ENCODE assay signal across 9 mouse cellular contexts in genomic region chr2:72149059-72149458, GRCm38 (mm10).
DNase-seq lines count a peak whose midpoint lies in the region; ATAC-seq and TF ChIP-seq lines count a peak whose summit lies in the region.
"Had no signal": no experiment of that assay in that cellular context is flagged by ENCODE, and none has a peak within 500 bp of the region (broad histone marks: within the 10 kb centered on the region; RNA-seq: fewer than 3 reads in every experiment).

No protein-coding gene starts in this region.

- H3K4me3 ChIP-seq in intestine, postnatal 0 days (ENCODE audit: low read depth, low read length) = no peak overlapping the region
- no peak overlapping the region for H3K4me3 ChIP-seq in intestine, embryonic 15.5 days (replicated peaks)
- H3K4me3 ChIP-seq: embryonic facial prominence, embryonic 12.5 days had no signal

- DNase-seq in ES-CJ7 (ENCODE audit: low read depth, low spot score) = peak; percentile 24
- peak; percentile 69 to 86 for DNase-seq in adrenal gland, postnatal 36 days
- DNase-seq in gastrocnemius, adult 8-10 months (ENCODE audit: low spot score in 2 of 2) = peak; percentile 9 to 26
- DNase-seq in layer of hippocampus, postnatal 25 days (ENCODE audit: extremely low spot score in 1 of 2, low spot score in 1 of 2) = peak; percentile 44 to 91
- DNase-seq in retina, adult 2 months (ENCODE audit: low read depth, low spot score) = peak; percentile 22

- ATAC-seq in intestine, postnatal 0 days = no peak
- ATAC-seq in intestine, embryonic 15.5 days = no peak
- ATAC-seq in megakaryocyte-erythroid progenitor cell, adult 5-6 weeks (replicated peaks; ENCODE audit: low FRiP score, low TSS enrichment, poor library complexity, severe bottlenecking) = no peak

- H3K4me2 ChIP-seq in intestine, postnatal 0 days (replicated peaks; ENCODE audit: low read depth) = no peak overlapping the region
- H3K4me2 ChIP-seq in intestine, embryonic 15.5 days (replicated peaks) = no peak overlapping the region
- H3K4me2 ChIP-seq: embryonic facial prominence, embryonic 12.5 days had no signal

- H3K9me3 ChIP-seq in intestine, postnatal 0 days (ENCODE audit: control insufficient read depth) = no peaks in the 10 kb centered on the region
- no peaks in the 10 kb centered on the region for H3K9me3 ChIP-seq in intestine, embryonic 15.5 days
- H3K9me3 ChIP-seq: embryonic facial prominence, embryonic 12.5 days had no signal

- H3K9ac ChIP-seq in intestine, postnatal 0 days (ENCODE audit: low read depth, low read length) = no peak overlapping the region
- H3K9ac ChIP-seq in intestine, embryonic 15.5 days = no peak overlapping the region
- H3K9ac ChIP-seq: embryonic facial prominence, embryonic 12.5 days had no signal

- H3K4me1 ChIP-seq in intestine, postnatal 0 days (replicated peaks; ENCODE audit: control insufficient read depth, insufficient read depth, low read length) = no peaks in the 10 kb centered on the region
- H3K4me1 ChIP-seq in intestine, embryonic 15.5 days (replicated peaks) = peaks cover 11% of the 10 kb centered on the region

- no peaks in the 10 kb centered on the region for H3K27me3 ChIP-seq in intestine, postnatal 0 days (replicated peaks; ENCODE audit: control insufficient read depth, insufficient read depth, low read length)
- H3K27me3 ChIP-seq in intestine, embryonic 15.5 days (replicated peaks) = no peaks in the 10 kb centered on the region
- H3K27me3 ChIP-seq: embryonic facial prominence, embryonic 12.5 days had no signal

- 25% methylated on average over 4 of the region's 4 CpGs for WGBS in intestine, postnatal 0 days
- WGBS in intestine, embryonic 15.5 days = 19% methylated on average over 4 of the region's 4 CpGs

- no peaks in the 10 kb centered on the region for H3K36me3 ChIP-seq in intestine, postnatal 0 days (ENCODE audit: control insufficient read depth, insufficient read depth)
- no peaks in the 10 kb centered on the region for H3K36me3 ChIP-seq in intestine, embryonic 15.5 days
- H3K36me3 ChIP-seq: embryonic facial prominence, embryonic 12.5 days had no signal

- H3K27ac ChIP-seq in intestine, postnatal 0 days (ENCODE audit: low read depth, low read length) = no peak overlapping the region
- no peak overlapping the region for H3K27ac ChIP-seq in intestine, embryonic 15.5 days
- H3K27ac ChIP-seq: embryonic facial prominence, embryonic 12.5 days had no signal

- peak; percentile 73 for TF ChIP-seq CTCF in intestine, postnatal 0 days (IDR thresholded peaks at IDR 0.05; ENCODE audit: low read depth)

Comparison
In these comparisons a context has a peak if more than half of its experiments do, and no peak if none do; other contexts are left out.
1. DNase-seq: peak in every context shown above with its lines; median percentile 78 in adrenal gland, postnatal 36 days; 68 in layer of hippocampus, postnatal 25 days; 24 in ES-CJ7; 22 in retina, adult 2 months; 18 in gastrocnemius, adult 8-10 months.